Mouse (Mus musculus) G1E (cell line): ENCODE data around the gene Arl14. TPM values are rescaled to one million over a fixed set of nuclear protein-coding genes. Genes with fewer than 3 reads are reported as not detected.

Experiments used
- ATAC-seq: 2 replicates; pipeline ENCODE4 v1.8.0; 2016; ENCODE audit warnings: mild to moderate bottlenecking; ENCODE audit not compliant: insufficient number of reproducible peaks, poor library complexity, low FRiP score, severe bottlenecking; ENCODE audit errors: extremely low read depth
- DNase-seq: peaks from one replicate; pipeline ENCODE4 v3.0.0; 2012; ENCODE audit warnings: low spot score
- H3K27me3 ChIP-seq: 2 replicates; pipeline ENCODE4 v1.6.1; 2012; ENCODE audit warnings: mild to moderate bottlenecking, low read length, inconsistent platforms; ENCODE audit not compliant: insufficient read depth
- H3K36me3 ChIP-seq: replicated peaks from 2 replicates; pipeline ENCODE3; 2012; ENCODE audit warnings: mild to moderate bottlenecking, inconsistent platforms
- H3K4me1 ChIP-seq: 2 replicates; pipeline ENCODE4 v1.6.1; 2012; ENCODE audit warnings: low read depth, low read length, inconsistent platforms, mixed read lengths; ENCODE audit not compliant: insufficient read depth
- H3K4me3 ChIP-seq: 2 replicates; pipeline ENCODE4 v1.5.1; 2012; ENCODE audit warnings: low read depth, mild to moderate bottlenecking, inconsistent platforms, low read length, moderate library complexity, mixed read lengths
- H3K9me3 ChIP-seq: replicated peaks from 2 replicates; pipeline ENCODE4 v1.6.1; 2012; ENCODE audit warnings: inconsistent platforms
- CTCF ChIP-seq: IDR thresholded peaks from 2 replicates; pipeline ENCODE4 v1.5.1; 2012; ENCODE audit warnings: low read depth, low read length, inconsistent platforms, mixed read lengths
- GATA1 ChIP-seq: IDR thresholded peaks from 2 replicates; pipeline ENCODE4 v1.6.1; 2012; ENCODE audit warnings: borderline replicate concordance, low read length, inconsistent platforms, mixed read lengths
- GATA2 ChIP-seq: IDR thresholded peaks from 2 replicates; pipeline ENCODE4 v1.6.1; 2012; ENCODE audit warnings: low read depth, low read length, inconsistent platforms, borderline replicate concordance
- POLR2AphosphoS5 ChIP-seq: IDR thresholded peaks from 2 replicates; pipeline ENCODE4 v1.6.1; 2012; ENCODE audit warnings: low read depth, low read length, inconsistent platforms; ENCODE audit not compliant: insufficient replicate concordance
- TAL1 ChIP-seq: conservative IDR thresholded peaks from 2 replicates; pipeline ENCODE4 v1.6.1; 2012; ENCODE audit warnings: low read depth, low read length, inconsistent platforms, mixed read lengths
- polyA plus RNA-seq: library from polyadenylated mRNA; stranded (reverse); fragments of >175 nt; gene quantifications from 2 replicates; pipeline ENCODE4 v1.2.3, GENCODE M21; 2012
- total RNA-seq, 2 experiments: library from RNA; stranded (forward) in 1 of 2; stranded (reverse) in 1 of 2; fragments of 200-1000 nt in 1 of 2; fragments of >200 nt in 1 of 2; fragmentation: Nextera tagmentation in 1 of 2; gene quantifications; 2 replicates each; pipeline ENCODE4 v1.2.3; 2014 to 2017

Arl14 gene
- total and polyA plus RNA-seq, 3 experiments: not detected

DNA sequence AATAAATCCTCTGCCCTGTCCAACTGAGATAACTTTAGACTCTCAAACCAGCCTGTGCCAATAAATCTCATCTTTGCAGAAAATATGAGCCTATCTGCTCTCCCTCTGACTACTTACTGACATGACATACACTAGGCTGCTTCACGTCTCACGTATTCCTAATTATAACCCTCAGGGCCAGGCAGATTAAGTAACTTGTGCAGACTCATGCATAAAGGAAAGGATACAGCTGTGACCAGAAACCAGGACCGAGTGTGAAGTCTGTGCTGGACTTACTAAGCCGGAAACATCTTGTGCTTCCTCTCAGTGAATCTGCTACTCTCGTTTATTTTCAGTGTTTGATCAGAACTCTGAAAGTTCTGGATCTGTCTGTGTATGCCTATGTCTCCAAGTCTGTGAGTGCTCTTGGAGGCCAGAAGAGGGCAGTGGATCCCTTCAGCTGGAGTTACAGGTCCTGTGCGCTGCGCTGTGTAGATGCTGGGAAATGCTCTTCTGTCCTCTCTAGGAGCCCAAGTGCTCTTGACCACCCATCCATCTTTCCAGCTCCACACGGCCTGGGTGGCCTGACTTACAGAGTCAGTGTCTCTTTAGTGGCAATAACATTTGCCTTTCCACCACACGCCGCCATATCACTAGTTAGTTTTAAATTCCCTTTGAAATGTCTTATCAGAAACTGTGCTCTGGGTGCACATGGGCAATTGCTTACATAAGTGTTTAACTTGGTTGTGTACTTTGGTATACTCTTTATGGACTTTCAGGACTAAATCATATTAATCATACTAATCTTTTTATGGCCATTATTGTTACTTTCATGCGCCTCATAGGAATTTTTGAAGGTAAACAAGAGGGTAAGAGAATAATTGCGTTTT is 13.5 kb upstream of the Arl14 start:
- Histone ChIP-seq H3K27me3 (0 out of 2 replicates have a peak, but pooled peaks cover 8% of the 10 kb centered on the region), H3K4me3 (no peak overlapping the region), H3K9me3 (no peaks in the 10 kb centered on the region), H3K36me3 (no peaks in the 10 kb centered on the region), H3K4me1 (peaks cover 8% of the 10 kb centered on the region)
- ATAC-seq (no peak), DNase-seq (no peak)
- no peak for TF ChIP-seq CTCF
- no peak for TF ChIP-seq GATA1
- no peak for TF ChIP-seq TAL1
- no peak for TF ChIP-seq GATA2

GRCm38 (mm10) chr3:69212246-69212645 is 10.0 kb upstream of the Arl14 start:
- no peak for TF ChIP-seq GATA2
- TF ChIP-seq GATA1: no peak
- no peak for TF ChIP-seq CTCF
- TF ChIP-seq TAL1: no peak
- no peak for TF ChIP-seq POLR2AphosphoS5
- Histone ChIP-seq H3K4me1 (no peaks in the 10 kb centered on the region), H3K36me3 (no peaks in the 10 kb centered on the region), H3K4me3 (no peak overlapping the region), H3K27me3 (0 out of 2 replicates have a peak, but pooled peaks cover under 1% of the 10 kb centered on the region), H3K9me3 (no peaks in the 10 kb centered on the region)
- ATAC-seq (no peak), DNase-seq (no peak)

GRCm38 (mm10) chr3:69213465-69213864 is 8.8 kb upstream of the Arl14 start:
- DNase-seq (no peak), ATAC-seq (no peak)
- no peaks in the 10 kb centered on the region for H3K27me3 ChIP-seq
- TF ChIP-seq GATA2 (no peak), POLR2AphosphoS5 (no peak), TAL1 (no peak), GATA1 (no peak), CTCF (no peak)
- H3K4me3 ChIP-seq: no peak overlapping the region
- H3K9me3 ChIP-seq: no peaks in the 10 kb centered on the region
- no peaks in the 10 kb centered on the region for H3K4me1 ChIP-seq
- no peaks in the 10 kb centered on the region for H3K36me3 ChIP-seq

GRCm38 (mm10) chr3:69214566-69214965 is 7.7 kb upstream of the Arl14 start:
- H3K4me3 ChIP-seq: no peak overlapping the region
- no peaks in the 10 kb centered on the region for H3K27me3 ChIP-seq
- no peaks in the 10 kb centered on the region for H3K9me3 ChIP-seq
- H3K4me1 ChIP-seq: no peaks in the 10 kb centered on the region
- H3K36me3 ChIP-seq: no peaks in the 10 kb centered on the region
- ATAC-seq (no peak), DNase-seq (no peak)
- TF ChIP-seq CTCF: no peak
- TF ChIP-seq TAL1: no peak
- no peak for TF ChIP-seq GATA2
- TF ChIP-seq POLR2AphosphoS5: no peak
- TF ChIP-seq GATA1: no peak

DNA sequence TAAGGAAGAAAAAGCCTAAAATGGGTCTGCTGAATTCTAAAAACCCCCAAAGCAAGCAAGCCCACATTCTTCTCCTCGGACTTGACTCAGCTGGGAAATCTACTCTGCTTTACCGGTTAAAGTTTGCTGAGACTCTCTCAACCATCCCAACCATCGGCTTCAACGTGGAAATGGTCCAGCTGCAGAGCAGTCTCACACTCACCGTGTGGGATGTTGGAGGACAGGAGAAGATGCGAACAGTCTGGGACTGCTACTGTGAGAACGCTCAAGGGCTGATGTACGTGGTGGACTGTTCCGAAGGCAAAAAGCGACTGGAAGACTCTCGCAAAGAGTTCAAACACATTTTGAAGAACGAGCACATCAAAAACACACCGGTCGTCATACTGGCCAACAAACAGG is 282 bp downstream of the Arl14 start:
- no peak for TF ChIP-seq POLR2AphosphoS5
- no peak for TF ChIP-seq TAL1
- TF ChIP-seq GATA2: no peak
- no peak for TF ChIP-seq GATA1
- no peak for TF ChIP-seq CTCF
- 0 out of 2 replicates have a peak, but pooled peaks cover 2% of the 10 kb centered on the region for H3K27me3 ChIP-seq
- no peaks in the 10 kb centered on the region for H3K9me3 ChIP-seq
- DNase-seq (no peak), ATAC-seq (no peak)
- H3K4me1 ChIP-seq: no peaks in the 10 kb centered on the region
- H3K4me3 ChIP-seq: no peak overlapping the region
- H3K36me3 ChIP-seq: no peaks in the 10 kb centered on the region

DNA sequence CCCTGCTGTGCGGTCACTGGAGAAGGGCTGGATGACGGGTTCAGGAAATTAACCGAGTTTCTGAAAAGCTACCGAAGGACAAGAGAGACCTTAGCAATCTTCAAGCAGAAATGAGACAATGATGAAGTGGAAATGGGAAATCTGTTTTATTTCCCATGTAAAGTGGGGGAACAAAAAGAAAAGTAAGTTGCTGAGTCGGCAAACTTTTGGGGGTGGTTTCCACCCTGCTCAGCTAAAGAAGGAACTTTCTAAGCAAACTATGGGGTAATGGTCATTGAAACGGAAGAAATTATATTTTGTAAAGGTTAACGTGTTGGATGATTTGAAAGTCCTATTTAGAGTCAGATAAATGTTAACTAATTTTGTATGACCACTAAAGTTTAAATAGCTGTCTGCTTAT is 768 bp downstream of the Arl14 start:
- DNase-seq: no peak

More for the DNA sequence above, 768 bp downstream of the Arl14 start:
- ATAC-seq: no peak
- Histone ChIP-seq H3K4me1 (no peaks in the 10 kb centered on the region), H3K4me3 (no peak overlapping the region), H3K9me3 (no peaks in the 10 kb centered on the region), H3K27me3 (0 out of 2 replicates have a peak, but pooled peaks cover 2% of the 10 kb centered on the region), H3K36me3 (no peaks in the 10 kb centered on the region)
- TF ChIP-seq TAL1 (no peak), GATA1 (no peak), POLR2AphosphoS5 (no peak), CTCF (no peak), GATA2 (no peak)
